Mouse (Mus musculus): ENCODE results near the gene Vmn2r43.
"Not testable (repeated sequence)": the region's sequence is repeated elsewhere in the genome, so short reads cannot be mapped to it uniquely, and the experiment has no call there.

Gene Vmn2r43

GRCm38 (mm10) chr7:8260499-8260898 is at the start of gene Vmn2r43:
Gene Vmn2r43, minus strand, starts transcription at chr7:8260599.
- DNase-seq (ENCODE audit: low read depth, low spot score) = not testable (repeated sequence)

- not testable (repeated sequence) for DNase-seq (ENCODE audit: low read depth, low spot score)
These were observed 60.2 kb downstream of the Vmn2r43 start, which contains the start of gene Vmn2r42 for GRCm38 (mm10) chr7:8200220-8200619. Gene Vmn2r42, minus strand, starts transcription at chr7:8200320.

Data from CD4-positive, CD25-positive, alpha-beta regulatory T cell, adult 2 months (primary cell).